Mouse (Mus musculus) intestine, postnatal 0 days (tissue): ENCODE results near the gene Pex3. TPM values are rescaled to one million over a fixed set of nuclear protein-coding genes. Genes with fewer than 3 reads are reported as not detected.
"Not testable (repeated sequence)": the region's sequence is repeated elsewhere in the genome, so short reads cannot be mapped to it uniquely, and the experiment has no call there.

Experiments used
- ATAC-seq: fragments of 200-750 bp; cut with Nextera tagmentation; 2 replicates; pipeline ENCODE4 v1.8.0; 2017; ENCODE audit warnings: mild to moderate bottlenecking, moderate TSS enrichment, moderate library complexity
- H3K27ac ChIP-seq: fragments of 300-500 bp; sonication (generic); 2 replicates; pipeline ENCODE4 v1.5.1; 2014; ENCODE audit warnings: mild to moderate bottlenecking, low read depth, low read length, moderate library complexity
- H3K27me3 ChIP-seq: fragments of 300-500 bp; sonication (generic); replicated peaks from 2 replicates; pipeline ENCODE4 v1.6.1; 2014; ENCODE audit warnings: low read length, mixed read lengths; ENCODE audit not compliant: control insufficient read depth, insufficient read depth
- H3K36me3 ChIP-seq: fragments of 300-500 bp; sonication (generic); 2 replicates; pipeline ENCODE4 v1.6.1; 2014; ENCODE audit warnings: mild to moderate bottlenecking, moderate library complexity; ENCODE audit not compliant: control insufficient read depth, insufficient read depth
- H3K4me1 ChIP-seq: fragments of 300-500 bp; sonication (generic); replicated peaks from 2 replicates; pipeline ENCODE4 v1.6.1; 2014; ENCODE audit warnings: antibody characterized with exemption, low read length, mixed read lengths; ENCODE audit not compliant: control insufficient read depth, insufficient read depth
- H3K4me2 ChIP-seq: fragments of 300-500 bp; sonication (generic); replicated peaks from 2 replicates; pipeline ENCODE4 v1.6.1; 2014; ENCODE audit warnings: low read depth, mild to moderate bottlenecking, moderate library complexity
- H3K4me3 ChIP-seq: fragments of 300-500 bp; sonication (generic); 2 replicates; pipeline ENCODE4 v1.5.1; 2014; ENCODE audit warnings: low read depth, low read length
- H3K9ac ChIP-seq: fragments of 300-500 bp; sonication (generic); 2 replicates; pipeline ENCODE4 v1.6.1; 2014; ENCODE audit warnings: mild to moderate bottlenecking, low read depth, low read length
- H3K9me3 ChIP-seq: fragments of 300-500 bp; sonication (generic); 2 replicates; pipeline ENCODE4 v1.6.1; 2016; ENCODE audit warnings: mixed run types; ENCODE audit not compliant: control insufficient read depth
- CTCF ChIP-seq: sonication (generic); IDR thresholded peaks from 2 replicates; pipeline ENCODE4 v1.5.1; 2016; ENCODE audit warnings: low read depth, mild to moderate bottlenecking, control low read depth, antibody characterized with exemption, moderate library complexity
- WGBS: fragments of 180-500 bp; shearing (Covaris S2); extraction: QIAGEN DNeasy Blood & Tissue Kit; methylation state at CpG from one replicate; pipeline ENCODE4 v1.1.7; 2014; 5-methylcytosine and 5-hydroxymethylcytosine counted together
- polyA plus RNA-seq: library from polyadenylated mRNA; unstranded; fragments of >200 nt; fragmentation: Nextera tagmentation; extraction: Ambion mirVana; gene quantifications from 2 replicates; pipeline ENCODE4 v1.2.1, GENCODE M21; 2015

Gene Pex3
- polyA plus RNA-seq, 1 experiment from 2014 or later: 21.5 TPM

DNA sequence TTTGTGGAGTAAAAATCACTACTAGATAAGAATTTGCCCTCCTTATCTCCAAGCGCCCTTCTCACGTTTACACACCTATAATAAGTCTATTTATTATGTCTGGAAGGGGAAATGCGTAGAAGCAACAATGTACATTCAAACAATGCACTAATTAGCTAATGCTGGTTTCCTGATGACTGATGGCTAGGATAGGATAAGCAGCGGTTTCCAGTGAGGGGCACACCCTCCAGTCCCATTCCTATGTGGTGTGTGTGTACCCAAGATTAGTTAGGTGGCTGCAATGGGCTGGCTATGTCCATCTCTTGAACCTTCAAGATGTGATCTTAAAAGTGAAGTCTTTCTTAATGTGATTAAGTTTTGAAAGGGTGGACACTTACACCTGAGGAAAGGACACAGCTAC lies 31.1 kb downstream of the Pex3 start:
- Histone ChIP-seq H3K9ac (no peak overlapping the region), H3K27me3 (no peaks in the 10 kb centered on the region), H3K9me3 (no peaks in the 10 kb centered on the region), H3K4me2 (no peak overlapping the region), H3K4me3 (no peak overlapping the region), H3K4me1 (no peaks in the 10 kb centered on the region), H3K27ac (no peak overlapping the region), H3K36me3 (0 out of 2 replicates have a peak, but pooled peaks cover 1% of the 10 kb centered on the region)
- TF ChIP-seq CTCF: no peak
- no peak for ATAC-seq
- 37% methylated on average over 4 of the region's 4 CpGs for WGBS

DNA sequence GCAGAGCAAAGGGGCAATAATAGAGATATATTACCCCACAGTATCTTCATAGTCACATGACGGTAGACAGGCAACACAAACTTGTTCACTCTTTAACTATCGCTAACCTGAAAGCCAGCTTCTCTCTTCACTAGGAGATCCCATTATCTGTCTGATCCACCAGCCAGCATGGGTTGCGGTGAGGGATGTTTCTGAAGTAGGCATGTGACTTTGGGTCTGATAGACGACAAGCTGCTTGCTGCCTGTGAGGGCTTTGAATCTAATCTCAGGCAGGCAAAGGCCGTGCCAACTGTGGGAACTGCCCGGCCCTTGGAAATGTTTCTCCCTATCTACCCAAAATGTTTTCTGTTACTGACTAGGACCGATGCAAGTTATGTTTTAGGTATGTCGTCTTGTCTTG lies 50.6 kb downstream of the Pex3 start:
- Histone ChIP-seq H3K9ac (no peak overlapping the region), H3K4me1 (0 out of 2 replicates have a peak, but pooled peaks cover 5% of the 10 kb centered on the region), H3K27ac (no peak overlapping the region), H3K27me3 (no peaks in the 10 kb centered on the region), H3K4me2 (peak overlapping the region; percentile 84), H3K4me3 (peak overlapping the region; percentile 74), H3K9me3 (no peaks in the 10 kb centered on the region), H3K36me3 (peaks cover 12% of the 10 kb centered on the region)
- ATAC-seq: no peak
- no peak for TF ChIP-seq CTCF
- WGBS: 62% methylated on average over 8 of the region's 8 CpGs

DNA sequence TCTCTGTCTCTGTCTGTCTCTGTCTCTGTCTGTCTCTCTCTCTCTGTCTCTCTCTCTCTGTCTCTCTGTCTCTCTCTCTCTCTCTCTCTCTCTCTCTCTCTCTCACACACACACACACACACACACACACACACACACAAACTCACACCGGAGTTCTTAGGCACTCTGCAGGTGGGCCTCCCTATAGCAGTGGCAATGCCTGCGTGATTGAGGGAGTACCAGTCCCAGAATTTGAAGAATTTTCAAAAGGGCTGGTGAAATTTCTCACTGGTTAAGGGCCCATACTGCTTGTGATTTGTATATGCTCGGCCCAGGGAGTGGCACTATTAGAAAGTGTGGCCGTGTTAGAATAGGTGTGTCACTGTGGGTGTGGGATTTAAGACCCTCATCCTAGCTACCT lies 51.4 kb downstream of the Pex3 start:
- not testable (repeated sequence) for ATAC-seq, H3K4me1 ChIP-seq, H3K9me3 ChIP-seq, H3K27me3 ChIP-seq
- Histone ChIP-seq H3K4me3 (peak overlapping the region; percentile 74), H3K36me3 (peaks cover 12% of the 10 kb centered on the region), H3K27ac (peak overlapping the region; percentile 93), H3K4me2 (peak overlapping the region; percentile 84), H3K9ac (peak overlapping the region; percentile 70; the same call in 1 of the 2 replicates)
- 37% methylated on average over 4 of the region's 4 CpGs for WGBS

DNA sequence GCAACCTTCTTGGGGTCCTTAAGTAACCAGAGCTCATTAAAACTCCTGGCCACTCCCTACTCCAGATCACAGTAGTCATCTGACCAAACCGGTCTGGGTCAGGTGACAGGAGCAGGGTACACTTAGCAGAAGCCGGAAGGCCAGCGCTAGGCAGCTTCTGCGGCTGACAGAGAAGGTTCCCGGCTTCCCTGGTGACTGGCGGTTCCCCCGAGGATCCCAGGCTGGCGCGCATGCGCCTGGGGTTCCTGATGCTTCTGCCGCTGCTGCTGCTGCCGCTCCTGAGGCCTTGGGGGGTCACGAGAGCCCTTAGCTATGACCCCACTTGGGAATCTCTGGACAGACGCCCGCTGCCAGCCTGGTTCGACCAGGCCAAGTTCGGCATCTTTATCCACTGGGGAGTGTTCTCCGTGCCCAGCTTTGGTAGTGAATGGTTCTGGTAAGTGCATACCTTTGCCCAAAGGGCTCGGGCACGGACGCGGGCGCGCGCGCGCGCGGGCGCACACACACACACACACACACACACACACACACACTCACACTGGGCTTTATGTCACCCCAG lies 51.9 kb downstream of the Pex3 start:
- H3K9ac ChIP-seq: peak overlapping the region; percentile 70
- H3K27ac ChIP-seq: peak overlapping the region; percentile 93
- no peak for TF ChIP-seq CTCF
- peak overlapping the region; percentile 74 for H3K4me3 ChIP-seq
- H3K27me3 ChIP-seq: no peaks in the 10 kb centered on the region
- H3K36me3 ChIP-seq: peaks cover 11% of the 10 kb centered on the region; the same call in 1 of the 2 replicates
- peak; percentile 98 for ATAC-seq
- H3K4me1 ChIP-seq: 0 out of 2 replicates have a peak, but pooled peaks cover 5% of the 10 kb centered on the region
- WGBS: 2% methylated on average over 30 of the region's 30 CpGs
- peak overlapping the region; percentile 84 for H3K4me2 ChIP-seq
- H3K9me3 ChIP-seq: no peaks in the 10 kb centered on the region

DNA sequence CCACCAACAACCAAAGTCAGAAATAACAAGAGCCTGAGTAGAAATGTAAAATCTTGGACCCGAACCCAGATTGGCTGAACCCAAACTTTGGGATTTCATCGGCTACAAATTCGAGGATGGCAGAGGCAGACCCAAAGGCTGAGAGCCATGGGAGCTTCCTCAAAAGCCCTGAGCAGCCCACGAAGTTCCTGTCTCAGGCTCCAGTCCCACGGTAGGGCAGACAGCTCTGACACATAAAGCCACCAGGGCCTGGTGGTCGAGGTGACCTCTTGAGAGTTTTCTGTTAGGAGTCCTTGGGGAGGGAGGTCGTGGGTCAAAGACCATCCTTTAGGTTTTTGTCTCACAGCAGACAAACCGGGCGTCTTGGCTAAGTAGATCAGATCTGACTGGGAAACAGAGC lies 52.5 kb downstream of the Pex3 start:
- H3K36me3 ChIP-seq: peaks cover 5% of the 10 kb centered on the region; the same call in 1 of the 2 replicates
- ATAC-seq: 0 out of 2 replicates have a peak, but pooled peaks have one; percentile 7
- H3K27ac ChIP-seq: peak overlapping the region; percentile 93

DNA sequence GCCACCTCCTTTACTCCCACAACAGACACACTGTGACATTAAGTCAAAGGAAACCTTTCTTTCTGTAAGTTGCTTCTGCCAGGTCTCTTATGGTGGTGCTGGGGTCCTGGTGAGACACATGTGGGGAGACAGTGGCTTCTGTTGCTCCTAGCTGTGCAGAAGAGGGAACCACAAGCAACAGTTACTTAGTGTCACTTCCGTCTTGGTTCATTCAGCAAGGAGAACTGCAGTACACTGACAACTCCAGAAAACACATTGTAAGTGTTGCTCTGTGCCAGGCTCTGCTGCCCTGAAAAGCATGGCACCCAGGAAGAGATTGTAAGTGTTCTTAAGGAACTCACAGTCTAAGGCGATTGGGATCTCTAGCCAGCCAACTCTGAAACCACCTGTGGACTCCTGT lies 53.6 kb downstream of the Pex3 start, which contains the start of gene Fuca2:
TSS of gene Fuca2 (plus strand) at position 210 of the 400 bp plus-strand sequence.
- 95% methylated on average over 2 of the region's 2 CpGs for WGBS
- Histone ChIP-seq H3K4me2 (no peak within 1 kb of the TSS; the same call in 1 of the 2 replicates), H3K36me3 (0 out of 2 replicates have a peak, but pooled peaks cover 4% of the 10 kb centered on the region), H3K4me1 (0 out of 2 replicates have a peak, but pooled peaks cover 5% of the 10 kb centered on the region), H3K4me3 (no peak within 1 kb of the TSS), H3K9me3 (no peaks in the 10 kb centered on the region), H3K27ac (peak within 1 kb of the TSS; percentile 93), H3K9ac (no peak within 1 kb of the TSS), H3K27me3 (no peaks in the 10 kb centered on the region)
- TF ChIP-seq CTCF: no peak
- no peak for ATAC-seq

More for the DNA sequence above, 52.5 kb downstream of the Pex3 start:
- Histone ChIP-seq H3K27me3 (no peaks in the 10 kb centered on the region), H3K9me3 (no peaks in the 10 kb centered on the region), H3K4me3 (peak overlapping the region; percentile 74; the same call in 1 of the 2 replicates), H3K4me2 (peak overlapping the region; percentile 84), H3K4me1 (0 out of 2 replicates have a peak, but pooled peaks cover 5% of the 10 kb centered on the region), H3K9ac (peak overlapping the region; percentile 19; the same call in 1 of the 2 replicates)
- TF ChIP-seq CTCF: no peak
- WGBS: 42% methylated on average over 9 of the region's 9 CpGs
